Mouse (Mus musculus) layer of hippocampus, adult 8-10 months (tissue): ENCODE results near the gene Ccl9. TPM values are rescaled to one million over a fixed set of nuclear protein-coding genes. Genes with fewer than 3 reads are reported as not detected.

Experiments
- DNase-seq, 2 experiments: peaks; one replicate each; pipeline ENCODE4 v3.0.0; 2022; ENCODE audit warnings: low spot score in 2 of 2
- total RNA-seq, 4 experiments: library from RNA; stranded (reverse); gene quantifications; 2 replicates each; pipeline ENCODE4 v1.2.4; 2022

Gene Ccl9
- 1 to 10 TPM; 5.1 to 10.0 (median 7.7) TPM for total RNA-seq

DNA sequence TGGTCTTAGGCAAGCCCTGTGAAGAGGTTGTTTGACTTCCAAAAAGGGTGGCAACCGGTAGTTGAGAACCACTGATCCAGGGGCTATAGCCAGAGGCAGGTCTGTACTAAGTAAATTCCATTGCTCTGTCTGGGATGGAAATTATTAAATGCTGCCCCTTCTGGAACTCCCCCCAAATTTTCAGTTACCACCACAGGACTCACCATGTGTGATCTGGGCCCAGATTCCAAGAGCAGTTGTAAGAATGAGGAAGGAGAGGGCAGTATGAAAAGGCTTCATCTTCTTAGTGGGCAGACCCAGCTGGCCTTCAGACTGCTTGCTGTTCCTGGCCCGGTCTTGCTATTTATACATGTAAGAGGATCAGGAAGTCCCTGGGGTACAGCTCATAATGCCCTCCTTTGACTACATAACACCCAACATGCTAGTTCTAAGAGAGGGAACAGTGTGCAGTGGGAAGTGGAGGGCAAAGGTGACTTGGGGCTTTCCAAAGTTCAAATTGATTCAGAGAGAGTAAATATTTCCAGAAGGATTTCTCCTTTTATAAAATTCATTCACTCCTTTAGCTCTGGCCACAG is at the start of gene Ccl9:
TSS of gene Ccl9 (minus strand) at position 451 of the 575 bp plus-strand sequence.
- DNase-seq: no peak

DNA sequence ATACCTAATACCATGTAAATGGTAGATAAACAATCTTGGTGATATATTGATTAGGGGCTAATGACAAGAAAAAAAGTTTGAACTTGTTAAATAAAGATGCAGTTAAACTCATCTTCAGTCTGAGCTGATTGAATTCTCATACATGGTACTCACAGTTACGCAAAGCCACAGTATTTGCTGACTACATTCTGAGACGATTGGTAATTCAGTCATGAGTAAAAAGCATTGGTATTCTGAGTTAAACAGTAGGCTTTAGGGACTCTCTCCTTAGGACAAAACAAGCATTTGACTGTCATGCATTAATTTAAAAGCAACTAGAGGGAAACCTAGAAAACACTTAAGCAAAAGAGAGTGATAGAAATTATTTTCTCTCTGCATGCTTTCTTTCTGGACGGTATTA is 45.1 kb upstream of the Ccl9 start:
- DNase-seq: no peak

DNA sequence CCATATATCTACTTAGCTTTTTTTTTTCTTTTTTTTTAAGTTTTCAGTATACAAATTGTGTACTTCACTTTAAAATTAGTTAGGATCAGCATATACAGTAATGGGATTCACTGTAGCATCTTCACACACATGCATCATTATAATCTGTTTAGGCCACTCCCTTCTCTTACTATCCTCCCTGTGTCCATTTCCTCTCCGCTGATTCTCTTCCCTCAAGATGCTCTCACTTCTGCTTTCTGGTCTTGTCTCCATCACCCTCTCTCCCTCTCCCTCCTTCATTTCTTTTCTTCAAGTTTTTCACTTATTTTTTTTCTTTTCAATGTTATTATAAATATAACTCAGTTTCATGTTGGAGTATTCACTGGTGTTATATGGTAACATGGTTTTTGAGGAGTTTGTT is 40.6 kb upstream of the Ccl9 start:
- no peak for DNase-seq

DNA sequence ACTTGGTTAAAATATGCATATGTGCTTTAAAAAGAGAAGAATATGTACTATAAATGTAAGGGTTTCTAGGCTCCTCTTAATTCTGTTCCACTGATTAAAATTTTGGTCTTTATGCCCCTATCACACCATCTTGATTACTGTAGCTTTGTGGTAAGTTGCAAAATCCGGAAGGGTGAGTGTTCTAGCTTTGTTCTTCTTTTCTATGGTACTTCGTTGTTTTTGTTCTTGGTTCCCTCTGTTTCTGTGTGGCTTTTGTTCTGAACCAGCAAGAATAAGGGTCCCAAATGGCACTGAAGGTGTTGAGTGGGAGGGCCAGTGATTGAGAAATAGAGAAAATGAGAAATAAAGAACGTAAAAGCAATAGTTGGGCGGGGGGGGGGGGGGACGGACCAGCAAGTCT is 39.8 kb upstream of the Ccl9 start:
- DNase-seq: no peak

DNA sequence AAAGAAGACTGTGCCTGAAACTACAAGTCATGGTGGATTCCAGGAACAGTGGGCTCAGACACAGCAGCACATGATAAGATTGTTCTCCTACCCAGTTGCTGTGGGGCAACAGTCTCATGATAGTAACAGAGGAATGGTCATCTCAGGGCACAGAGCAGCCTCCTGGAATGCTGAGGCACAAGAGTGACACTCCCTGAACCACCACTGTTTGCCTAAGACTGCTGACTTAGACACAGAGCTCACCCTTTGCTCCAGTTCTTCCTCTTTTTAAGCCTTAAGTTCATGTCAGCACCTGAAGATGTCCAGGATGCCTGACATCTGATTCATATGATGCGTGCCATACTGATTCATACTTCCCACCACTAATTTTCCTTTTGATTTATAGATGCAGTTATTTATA is 38.1 kb upstream of the Ccl9 start:
- no peak for DNase-seq

DNA sequence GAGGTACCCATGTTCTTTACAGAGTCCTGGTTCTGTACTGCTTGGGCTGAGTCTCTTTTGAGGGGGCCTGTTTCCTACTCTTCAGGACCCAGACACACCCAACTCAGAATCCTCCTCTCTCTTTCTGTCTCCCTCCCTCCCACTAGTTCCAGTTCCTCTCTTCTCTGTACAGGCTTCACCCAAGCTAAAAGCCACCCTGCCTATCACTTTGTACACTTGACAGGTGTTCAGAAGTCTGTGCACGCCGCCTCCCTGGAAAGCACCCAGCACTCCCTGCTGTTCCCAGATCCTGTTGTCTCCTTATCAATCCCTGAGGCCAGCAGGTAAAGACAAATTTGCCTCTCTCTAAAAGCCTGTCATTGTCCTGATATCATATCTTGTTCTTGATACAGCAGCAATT is 32.5 kb upstream of the Ccl9 start:
- DNase-seq: no peak

DNA sequence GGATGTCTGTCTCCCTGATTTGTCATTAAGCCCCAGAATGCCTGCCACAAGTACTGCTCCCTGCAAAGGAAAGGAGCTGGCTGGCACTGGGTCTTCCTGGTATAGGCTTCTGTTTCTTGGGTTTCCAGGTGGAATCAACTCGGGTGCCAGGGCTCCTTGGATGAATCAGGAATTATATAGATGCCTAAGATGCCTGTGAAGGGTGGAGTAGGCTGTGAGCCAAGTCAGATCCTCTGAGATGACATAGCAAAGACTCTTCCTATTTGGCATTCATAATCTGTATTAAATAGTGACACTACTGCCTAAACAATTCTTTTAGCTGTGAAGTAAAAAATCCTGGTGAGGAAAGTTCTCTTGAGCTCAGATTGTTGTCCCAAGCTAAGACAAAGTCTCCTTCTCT is 28.0 kb upstream of the Ccl9 start:
- no peak for DNase-seq

DNA sequence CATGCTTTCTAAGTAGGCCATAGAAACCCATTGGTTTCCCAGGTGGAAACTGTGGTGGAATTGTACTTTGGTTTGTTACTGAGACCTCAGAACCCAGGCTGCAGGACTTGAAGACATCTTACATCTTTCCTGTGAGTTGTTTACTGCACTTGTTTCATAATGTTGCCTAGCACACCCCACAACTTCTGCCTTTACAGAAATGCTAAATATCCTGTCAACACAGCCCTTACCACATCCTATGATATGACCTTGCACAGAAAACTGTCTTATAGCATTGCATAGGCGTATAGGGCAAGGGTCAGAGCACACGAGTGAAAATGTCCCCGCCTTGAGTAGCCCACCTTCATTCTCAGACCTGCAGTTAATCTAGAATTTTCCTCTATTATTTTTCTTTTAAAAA is 27.1 kb upstream of the Ccl9 start:
- DNase-seq: no peak

DNA sequence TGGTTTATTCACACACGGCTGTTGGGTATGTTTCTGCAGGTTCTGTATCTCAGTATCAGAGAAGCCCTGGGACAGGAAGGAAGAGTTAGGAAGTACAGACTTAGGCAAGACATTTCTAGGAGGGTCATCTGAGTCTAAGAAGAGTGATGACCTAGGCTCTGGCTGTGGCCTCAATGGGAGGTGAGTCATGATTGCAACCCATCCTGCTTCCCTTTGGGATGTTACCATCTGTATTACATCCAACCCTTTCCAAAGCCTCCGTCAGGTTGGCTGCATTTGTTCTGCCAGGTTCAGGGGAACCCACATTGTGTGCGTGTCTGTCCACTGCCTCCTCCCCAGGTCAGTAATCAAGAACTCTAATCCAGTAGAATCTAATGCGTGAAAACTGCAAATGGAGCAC is 26.3 kb upstream of the Ccl9 start:
- DNase-seq: no peak

DNA sequence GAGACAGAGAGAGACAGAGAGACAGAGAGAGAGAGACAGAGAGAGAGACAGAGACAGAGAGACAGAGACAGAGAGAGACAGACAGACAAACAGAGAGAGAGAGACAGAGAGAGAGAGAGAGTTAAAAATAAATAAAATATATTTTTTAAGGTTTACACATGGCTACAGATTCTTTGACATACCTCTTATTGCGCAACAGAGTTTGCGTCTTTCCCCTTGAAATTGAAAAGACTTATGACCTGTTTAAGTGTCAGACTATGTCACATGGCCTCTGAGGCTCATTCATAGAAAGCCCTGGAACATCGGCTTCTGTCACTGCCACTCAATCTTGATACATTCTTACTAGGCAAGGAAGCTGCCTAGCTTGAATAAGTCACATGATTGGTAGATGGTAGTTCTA is 25.0 kb upstream of the Ccl9 start:
- DNase-seq: no peak

DNA sequence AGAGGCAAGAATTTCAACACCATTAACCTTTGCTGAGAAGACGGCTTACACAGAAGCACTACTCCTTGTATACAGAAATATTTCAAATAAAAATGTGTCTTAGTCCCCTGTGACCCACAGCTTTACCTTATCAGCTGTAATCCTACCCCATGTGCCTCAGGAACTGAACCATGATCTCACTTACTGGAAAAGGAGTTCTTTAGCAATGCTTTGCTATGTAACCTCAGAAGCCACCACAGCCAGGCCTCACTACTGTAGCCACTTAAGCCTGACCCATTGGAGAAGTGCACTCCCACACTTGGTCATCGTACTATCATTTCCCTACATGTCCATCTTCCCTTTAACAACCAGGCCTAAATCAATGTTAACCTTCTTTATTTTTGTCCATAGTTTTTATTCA is 22.1 kb upstream of the Ccl9 start:
- DNase-seq: no peak

DNA sequence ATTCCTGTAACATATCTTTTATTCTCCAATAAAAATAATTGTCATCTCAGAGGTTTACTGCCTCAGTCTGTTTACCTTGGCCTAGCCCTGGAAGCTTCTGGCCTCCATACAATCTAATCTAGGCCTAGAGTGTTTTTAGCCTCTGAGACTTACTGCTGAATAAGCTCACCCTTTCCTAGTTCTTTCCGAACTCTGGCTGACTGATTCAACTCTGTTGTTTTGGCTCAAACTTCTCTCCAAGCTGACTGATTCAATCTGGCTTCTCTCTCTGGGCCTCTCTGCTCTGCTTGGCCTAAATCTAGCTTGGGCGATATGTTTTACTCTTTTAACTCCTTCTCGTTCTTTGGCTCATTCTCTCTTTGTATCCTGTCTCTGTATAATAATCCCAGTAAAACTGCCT is 20.6 kb upstream of the Ccl9 start:
- no peak for DNase-seq

DNA sequence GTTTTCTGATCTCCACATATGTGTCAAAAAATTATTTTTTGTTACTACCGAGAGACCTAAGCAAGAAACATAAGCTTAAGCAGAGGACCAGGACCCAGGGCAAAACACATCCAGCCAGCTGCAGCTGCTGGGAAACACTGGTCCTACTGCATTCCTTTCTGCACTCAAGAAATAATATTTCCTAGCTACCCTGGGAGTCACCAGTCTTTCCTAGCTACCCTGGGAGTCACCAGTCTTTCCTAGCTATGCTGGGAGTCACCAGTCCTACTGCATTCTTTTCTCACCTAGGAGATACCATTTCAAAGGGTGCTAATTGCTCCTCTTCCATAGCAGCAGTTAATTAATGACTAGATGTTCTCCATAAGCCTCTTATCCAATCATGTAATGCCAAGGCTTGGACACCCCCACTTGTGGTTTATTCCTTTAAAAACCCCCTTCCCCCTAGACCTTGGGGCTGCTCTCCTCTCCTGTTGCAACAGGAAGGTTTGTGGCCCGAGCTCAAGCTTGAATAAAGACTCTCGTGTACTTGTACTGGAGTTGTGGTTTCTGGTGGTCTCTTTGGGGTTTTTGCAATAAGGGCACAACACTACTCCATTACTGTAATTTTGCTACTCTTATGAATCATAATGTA is 19.9 kb upstream of the Ccl9 start:
- DNase-seq: no peak

DNA sequence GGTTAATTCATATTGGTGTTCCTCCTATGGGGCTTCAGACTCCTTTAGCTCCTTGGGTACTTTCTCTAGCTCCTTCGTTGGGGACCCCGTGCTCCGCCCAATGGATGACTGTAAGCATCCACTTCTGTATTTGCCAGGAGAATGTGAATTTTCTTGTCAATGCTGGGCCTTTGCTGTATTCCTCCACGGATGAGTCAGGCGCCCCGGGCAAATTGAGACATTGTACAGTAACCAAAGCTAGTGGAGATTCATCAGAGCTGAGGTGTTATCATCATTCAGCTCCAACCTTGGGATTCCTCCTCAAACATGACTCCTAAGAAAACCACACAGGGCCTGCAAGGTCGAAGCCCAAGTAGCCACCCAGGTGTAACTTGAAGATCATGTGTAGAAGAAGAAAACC is 19.4 kb upstream of the Ccl9 start:
- DNase-seq: no peak

DNA sequence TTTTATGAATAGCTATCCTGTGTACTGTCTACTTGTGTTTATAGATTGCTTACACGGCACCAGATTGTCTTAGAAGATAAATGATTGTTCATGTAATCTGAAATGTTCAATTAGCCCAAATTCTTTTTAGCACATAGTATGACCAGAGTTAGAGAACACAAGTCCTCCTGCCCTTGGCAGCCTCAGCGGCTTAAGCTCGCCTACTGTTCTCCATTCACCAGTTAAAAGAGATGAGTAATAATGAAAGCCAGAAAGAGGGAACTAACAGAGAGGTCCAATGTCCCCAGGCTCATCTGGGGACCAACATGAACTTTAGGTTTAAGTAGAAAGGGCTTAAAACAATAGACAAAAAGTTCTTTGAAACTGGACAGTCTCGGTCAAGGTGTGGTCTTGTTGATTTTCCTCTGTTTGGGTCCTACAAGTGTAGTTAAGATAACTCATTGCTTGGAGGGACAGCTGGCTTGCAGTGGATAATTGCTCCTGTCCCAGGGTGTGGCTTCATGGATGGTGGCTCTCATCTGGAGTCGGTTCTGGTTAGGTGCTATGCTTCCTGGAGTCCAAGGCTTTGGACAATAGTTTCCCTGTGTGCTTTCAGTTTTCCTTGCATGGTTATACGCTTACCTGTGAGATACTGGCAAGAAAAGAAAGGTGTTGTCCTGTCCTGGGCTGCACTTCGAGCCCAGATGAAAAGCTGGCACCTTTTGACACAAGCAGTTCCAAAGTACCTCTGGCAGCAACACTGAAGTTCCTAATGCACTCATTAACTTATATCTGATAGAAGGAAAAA is 17.4 kb upstream of the Ccl9 start:
- no peak for DNase-seq

DNA sequence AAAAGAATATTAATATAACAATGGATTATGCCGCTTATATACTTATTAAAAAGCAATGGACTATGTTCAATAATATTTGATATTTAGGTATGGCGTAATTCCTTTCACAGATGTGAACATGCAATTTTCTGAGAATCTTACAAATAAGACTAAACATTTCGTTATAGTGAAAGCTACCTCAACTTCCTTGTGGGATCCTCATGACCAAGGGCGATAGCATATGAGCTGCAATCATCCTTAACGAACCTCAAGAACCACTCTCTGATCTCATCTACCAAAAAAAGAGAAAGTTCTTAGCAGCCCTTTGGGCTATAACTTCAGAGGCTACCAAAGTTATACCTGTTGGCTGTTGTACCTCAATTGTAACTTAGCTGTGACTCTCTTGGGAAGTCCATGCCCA is 15.0 kb upstream of the Ccl9 start:
- DNase-seq: no peak

DNA sequence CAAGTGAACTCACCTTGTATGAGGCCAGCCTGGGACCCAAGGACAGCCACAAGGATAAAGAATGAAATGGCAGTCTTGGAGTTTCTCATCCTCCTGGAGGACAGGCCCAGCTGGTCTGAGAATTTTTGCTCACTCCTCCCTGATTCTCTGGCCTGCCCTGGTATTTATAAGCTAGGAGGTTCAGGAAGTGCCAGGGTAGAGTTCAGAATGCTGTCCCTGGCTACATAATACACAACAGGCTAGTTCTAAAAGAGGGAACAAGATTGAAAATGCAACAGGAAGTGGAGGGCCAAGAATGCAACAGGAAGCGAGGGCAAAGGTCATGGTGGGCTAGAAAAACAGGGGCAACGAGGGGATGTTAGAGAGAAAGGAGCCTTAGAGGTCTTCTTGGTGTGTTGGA is 14.4 kb upstream of the Ccl9 start, which contains the start of gene Ccl6:
TSS of gene Ccl6 (minus strand) at position 235 of the 400 bp plus-strand sequence.
- no peak for DNase-seq

DNA sequence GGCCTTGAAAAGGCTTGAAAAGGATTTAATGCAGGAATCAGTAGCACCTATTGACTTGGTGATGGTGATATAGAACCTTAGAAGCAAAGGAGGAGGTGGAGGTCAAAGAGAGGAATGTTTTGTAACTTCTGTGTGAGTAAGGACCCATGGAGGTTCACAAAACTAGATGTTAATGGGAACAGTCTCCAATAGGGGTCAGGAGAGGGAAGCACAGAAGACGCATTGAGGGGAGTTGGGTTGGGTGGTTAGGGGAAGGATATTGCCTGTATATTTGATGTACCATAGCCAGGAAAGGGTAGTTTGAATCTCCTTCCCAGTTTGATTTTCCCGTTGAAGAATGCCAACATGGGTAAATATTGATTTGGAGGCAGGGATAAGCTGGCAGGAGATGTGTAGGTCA is 5.8 kb upstream of the Ccl9 start:
- no peak for DNase-seq

DNA sequence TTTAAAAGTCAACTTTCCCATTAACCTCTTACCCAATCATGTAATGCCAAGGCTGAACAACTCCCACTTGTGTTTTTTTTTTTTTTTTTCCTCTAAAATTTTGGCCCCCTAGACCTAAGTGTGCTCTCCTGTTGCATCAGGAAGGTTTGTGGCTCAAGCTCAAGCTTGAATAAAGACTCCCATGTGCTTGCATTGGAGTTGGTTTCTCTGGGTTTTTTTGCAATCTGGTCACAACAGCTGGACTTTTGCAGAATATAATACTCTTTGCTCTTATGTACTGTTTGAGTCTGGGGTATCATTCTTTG is 5.0 kb upstream of the Ccl9 start:
- DNase-seq: no peak

DNA sequence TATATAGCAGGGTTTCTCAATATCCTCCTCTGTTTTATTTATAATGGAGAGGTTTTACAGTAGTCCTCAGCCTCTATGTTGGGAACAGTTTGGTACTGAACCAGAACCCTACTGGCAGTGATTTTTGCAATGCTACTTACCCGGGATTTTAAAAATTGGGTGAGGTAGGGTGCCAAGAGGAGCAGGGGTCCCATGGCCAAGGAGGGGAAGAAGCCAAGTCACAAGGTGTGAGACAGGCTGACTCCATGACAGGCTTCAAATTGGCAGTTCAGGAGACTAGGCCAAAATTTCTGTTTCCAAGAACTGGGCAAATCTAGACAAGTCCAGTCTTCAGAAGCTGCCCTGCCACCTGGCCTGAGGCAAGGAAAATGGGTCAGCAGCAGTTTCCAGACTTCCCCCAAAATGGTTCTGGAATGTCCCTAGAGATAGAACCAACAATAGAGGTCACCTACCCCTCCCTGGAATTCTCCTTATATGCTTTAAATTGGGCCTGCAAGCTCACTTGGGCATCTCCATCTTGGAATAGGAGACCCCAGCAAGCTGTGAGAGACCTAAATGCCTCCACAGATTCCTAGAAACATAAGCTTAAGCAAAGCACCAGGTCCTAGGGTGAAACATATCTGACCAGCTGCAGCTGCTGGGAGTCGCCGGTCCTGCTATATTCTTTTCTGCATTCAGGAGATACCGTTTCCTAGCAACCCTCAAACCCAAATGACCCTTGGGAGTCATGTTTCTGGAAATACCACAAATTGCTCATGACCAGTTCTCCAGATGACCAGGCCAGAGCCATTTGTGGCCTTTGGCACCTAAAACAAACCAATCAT is 4.4 kb upstream of the Ccl9 start:
- DNase-seq: no peak

DNA sequence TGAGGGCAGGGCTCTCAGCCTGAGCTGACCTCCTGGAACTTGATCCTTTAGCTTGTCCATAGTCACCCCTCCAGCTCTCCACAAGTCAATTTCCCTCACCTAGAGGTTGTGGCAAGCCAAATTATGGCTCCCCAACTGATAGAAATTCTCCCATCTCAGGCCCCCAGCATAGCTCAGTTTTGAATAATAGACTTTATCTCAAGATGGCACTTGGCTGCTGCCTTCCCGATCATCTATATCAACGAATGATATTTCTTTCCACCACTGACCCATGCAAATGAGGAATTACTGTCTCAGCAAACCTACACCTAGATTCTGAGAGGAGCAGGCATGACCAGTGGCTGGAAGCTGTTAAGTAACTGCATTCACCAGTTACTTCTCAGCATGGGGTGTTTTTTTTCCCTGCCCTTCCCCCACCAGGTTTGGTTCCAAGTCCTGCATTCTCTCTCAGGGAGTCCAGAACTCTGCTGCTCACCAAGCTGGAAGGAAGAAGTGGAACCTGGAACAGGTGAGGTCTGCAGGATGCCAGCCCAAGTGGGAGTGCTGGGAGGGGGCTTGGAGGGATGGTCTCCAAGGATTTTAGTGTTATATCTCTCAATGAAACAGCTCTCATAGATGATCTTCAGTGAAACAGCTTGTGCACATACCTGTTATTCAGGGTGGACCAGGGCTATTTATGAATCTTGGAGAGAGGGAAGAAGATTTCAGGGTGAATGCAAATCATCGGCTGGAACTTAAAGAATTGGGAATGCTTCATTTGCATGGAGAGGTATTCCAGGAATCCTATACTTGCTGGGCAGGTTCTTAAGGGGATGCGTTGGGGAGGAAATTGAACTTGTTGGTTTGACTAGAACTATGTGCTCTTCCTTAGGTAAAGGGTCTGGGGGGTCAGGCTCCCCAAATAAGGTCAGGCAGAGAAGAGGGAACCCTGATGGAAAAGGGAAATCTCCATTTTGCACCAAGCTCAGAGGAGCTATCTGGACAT is 3.5 kb upstream of the Ccl9 start:
- no peak for DNase-seq
